Mouse (Mus musculus) layer of hippocampus, adult 18-20 months (tissue): Measurements from ENCODE around the gene Exoc4. TPM values are rescaled to one million over a fixed set of nuclear protein-coding genes. Genes with fewer than 3 reads are reported as not detected.
A peak's percentile ranks its signal among the peaks of the same experiment; 100 is the strongest.

Source experiments
- DNase-seq, 2 experiments: peaks; one replicate each; pipeline ENCODE4 v3.0.0; 2022; ENCODE audit warnings: low spot score in 2 of 2
- long read RNA-seq: library from polyadenylated mRNA; stranded (forward); transcript quantifications from one replicate; pipeline ENCODE4 v2.0.0, GENCODE M21; 2021
- total RNA-seq, 2 experiments: library from RNA; stranded (reverse); gene quantifications; 2 replicates each; pipeline ENCODE4 v1.2.3; 2021

Exoc4 gene
- 10 to 100 TPM; 82.7 to 87.8 TPM for total RNA-seq
- long read RNA-seq, full-length matches to known transcripts, result 10 of 21 reads
- long read RNA-seq, partial matches to known transcripts, result 5 of 21 reads
- long read RNA-seq, other reads (novel, unspliced or antisense), result 6 of 21 reads

GRCm38 (mm10) chr6:33248894-33249758, at the start of gene Exoc4:
TSS of gene Exoc4 (plus strand) at chr6:33249085.
- peak; percentile 96 to 98 for DNase-seq

- DNase-seq, result no peak
These were observed 30.1 kb upstream of the Exoc4 start for GRCm38 (mm10) chr6:33218780-33219179.

GRCm38 (mm10) chr6:33226700-33227099, 22.2 kb upstream of the Exoc4 start:
- no peak for DNase-seq

GRCm38 (mm10) chr6:33227371-33227770, 21.5 kb upstream of the Exoc4 start:
- no peak for DNase-seq

- DNase-seq, result no peak
These were observed 7.6 kb upstream of the Exoc4 start for GRCm38 (mm10) chr6:33241250-33241649.

GRCm38 (mm10) chr6:33244546-33244945, 4.3 kb upstream of the Exoc4 start:
- no peak for DNase-seq

GRCm38 (mm10) chr6:33247146-33247545, 1.7 kb upstream of the Exoc4 start:
- DNase-seq, result no peak

- DNase-seq, result no peak
These were observed 1.1 kb upstream of the Exoc4 start for GRCm38 (mm10) chr6:33247576-33248355.

- DNase-seq, result no peak
These were observed 7.8 kb downstream of the Exoc4 start for GRCm38 (mm10) chr6:33256638-33257037.

- DNase-seq, result no peak
These were observed 8.3 kb downstream of the Exoc4 start for GRCm38 (mm10) chr6:33257076-33257789.

- no peak for DNase-seq
These were observed 11.0 kb downstream of the Exoc4 start for GRCm38 (mm10) chr6:33259926-33260325.

- DNase-seq, result no peak
These were observed 12.7 kb downstream of the Exoc4 start for GRCm38 (mm10) chr6:33261606-33262005.

GRCm38 (mm10) chr6:33263950-33264349, 15.1 kb downstream of the Exoc4 start:
- DNase-seq, result no peak

GRCm38 (mm10) chr6:33264388-33264787, 15.5 kb downstream of the Exoc4 start:
- no peak for DNase-seq

- DNase-seq, result no peak
These were observed 18.7 kb downstream of the Exoc4 start for GRCm38 (mm10) chr6:33267571-33267970.

- DNase-seq, result no peak
These were observed 34.6 kb downstream of the Exoc4 start for GRCm38 (mm10) chr6:33283523-33283922.

GRCm38 (mm10) chr6:33283936-33284335, 35.1 kb downstream of the Exoc4 start:
- no peak for DNase-seq

GRCm38 (mm10) chr6:33286376-33286775, 37.5 kb downstream of the Exoc4 start:
- DNase-seq, result no peak

GRCm38 (mm10) chr6:33294626-33295025, 45.7 kb downstream of the Exoc4 start:
- no peak for DNase-seq

- peak in 1 of 2 experiments; percentile 37 for DNase-seq
These were observed 48.7 kb downstream of the Exoc4 start for GRCm38 (mm10) chr6:33297566-33297965.

- DNase-seq, result no peak
These were observed 49.9 kb downstream of the Exoc4 start for GRCm38 (mm10) chr6:33298768-33299167.
